Mouse (Mus musculus) spleen, adult 18-20 months (tissue): Measurements from ENCODE around the gene Tmem218.

Experiments used
- DNase-seq, 2 experiments: peaks; one replicate each; pipeline ENCODE4 v3.0.0; 2022; ENCODE audit warnings: mixed read lengths in 2 of 2

Gene Tmem218

DNA sequence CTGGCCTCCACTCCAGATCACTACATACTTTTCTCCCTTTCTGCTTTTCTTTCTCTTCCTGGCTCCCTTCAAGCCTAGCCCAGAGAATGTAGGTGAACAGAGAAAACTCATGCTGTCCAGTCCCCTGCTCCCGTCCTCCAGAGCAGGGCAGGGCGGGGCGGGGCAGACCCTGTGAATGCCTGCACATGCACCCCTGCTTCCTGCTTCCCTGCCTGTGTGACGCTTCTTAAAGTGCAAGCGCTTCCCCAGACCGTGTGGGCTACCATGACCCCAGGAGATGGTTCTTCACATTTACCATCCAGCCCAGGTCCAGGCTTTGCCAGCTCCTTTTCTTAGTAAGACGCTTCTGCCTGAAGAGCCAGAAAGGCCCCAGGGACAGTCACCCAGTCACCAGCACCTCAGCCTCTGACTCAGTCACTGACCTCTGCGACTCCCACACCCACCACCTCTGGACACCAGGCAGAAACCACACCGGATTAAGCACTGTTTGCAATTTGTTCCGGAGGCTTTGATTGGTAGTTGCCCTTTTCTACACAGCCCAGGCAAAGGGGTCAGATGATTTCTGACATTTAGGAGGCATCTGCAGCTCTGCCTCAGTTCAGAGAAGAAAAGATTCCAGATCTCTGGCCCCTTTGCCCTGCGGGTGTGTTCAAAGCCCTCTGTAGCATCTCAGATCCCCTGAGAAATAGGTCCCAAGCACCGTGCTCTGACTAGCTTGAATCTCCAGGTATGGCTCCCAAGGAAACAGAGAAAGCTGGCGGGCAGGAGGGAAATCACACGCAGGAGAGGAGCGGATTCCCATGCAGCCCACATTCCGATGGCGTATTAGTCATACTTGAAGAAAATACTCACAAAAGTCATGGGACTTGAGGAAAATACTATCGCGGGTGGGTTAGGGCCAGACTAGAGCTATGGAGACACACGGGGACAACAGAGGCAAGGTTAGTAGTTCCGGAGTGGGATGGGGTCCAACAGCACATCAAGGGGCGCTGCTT is 24.5 kb downstream of the Tmem218 start:
- no peak for DNase-seq

DNA sequence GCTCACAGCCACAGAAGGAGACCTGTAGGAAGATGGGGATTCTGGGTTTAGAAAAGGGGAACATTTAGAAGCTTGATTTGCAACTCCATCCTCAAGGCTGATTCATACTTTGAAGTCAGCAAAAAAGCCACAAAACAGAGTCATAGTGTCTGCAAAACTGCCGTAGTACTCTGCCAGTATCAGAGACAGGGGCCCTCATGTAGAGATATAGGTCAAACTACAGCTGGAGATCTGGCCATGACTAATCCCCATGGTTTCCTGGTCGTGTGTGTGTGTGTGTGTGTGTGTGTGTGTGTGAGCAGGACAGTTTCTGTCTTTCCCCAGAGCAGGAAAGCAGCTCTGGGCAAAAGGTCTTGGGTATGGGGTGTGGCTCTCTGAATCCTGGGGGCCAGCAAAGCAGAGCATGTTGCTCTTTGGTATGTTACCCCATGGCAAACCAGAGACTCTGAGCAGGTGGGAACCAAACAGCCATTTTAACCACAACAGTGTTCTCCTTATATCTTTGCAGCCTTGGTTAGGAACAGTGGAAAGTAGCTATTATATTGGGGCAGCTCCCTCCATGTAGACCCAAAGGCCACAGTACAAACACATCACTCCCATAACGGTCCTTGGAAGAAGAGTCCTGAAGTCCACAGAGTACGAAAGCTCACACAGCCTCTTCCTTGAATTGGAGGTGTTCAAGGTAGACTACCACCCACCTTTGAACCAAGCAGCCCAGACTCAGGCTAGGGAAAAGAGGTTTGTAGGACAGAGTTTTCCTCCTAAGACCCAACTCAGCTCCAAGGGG is 28.1 kb downstream of the Tmem218 start:
- no peak for DNase-seq

DNA sequence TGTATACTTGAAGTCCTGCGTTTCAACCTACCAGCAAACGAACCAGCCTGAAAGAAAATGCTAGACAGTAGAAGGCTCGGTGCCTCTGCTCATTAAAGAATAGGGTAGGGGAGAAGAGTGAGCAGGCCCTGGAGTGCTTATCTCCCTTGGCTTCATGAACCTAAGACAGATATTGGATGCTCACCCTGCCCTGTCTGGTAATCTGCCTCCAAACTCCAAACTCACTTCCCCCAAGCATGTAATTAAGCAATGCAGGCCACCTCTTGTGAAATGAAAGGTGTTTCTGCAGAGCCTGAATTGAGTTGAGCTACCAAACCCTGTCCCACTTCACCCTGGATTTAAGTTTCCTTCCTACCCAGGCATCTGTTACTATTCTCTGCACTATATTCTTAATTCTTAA is 34.7 kb downstream of the Tmem218 start:
- no peak for DNase-seq

DNA sequence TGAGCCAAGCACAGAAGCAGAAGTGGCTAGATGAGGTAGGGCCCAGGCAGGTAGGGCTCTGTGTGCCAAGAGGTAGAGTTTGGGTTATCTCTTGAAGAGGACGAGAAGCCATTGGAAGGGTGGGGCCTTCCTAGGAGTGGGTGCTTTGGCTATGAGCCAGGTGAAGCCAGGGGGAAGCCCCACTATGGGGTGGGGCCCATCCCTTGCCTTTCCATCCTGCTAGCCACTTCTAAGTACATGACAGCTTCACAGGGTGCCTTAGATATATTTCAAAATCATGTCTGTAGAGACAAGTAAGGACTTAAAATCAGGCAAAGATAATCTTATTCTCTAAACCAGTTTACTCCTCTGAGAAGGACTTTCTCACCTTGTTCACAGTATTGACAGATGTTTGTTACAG is 36.6 kb downstream of the Tmem218 start:
- no peak for DNase-seq

DNA sequence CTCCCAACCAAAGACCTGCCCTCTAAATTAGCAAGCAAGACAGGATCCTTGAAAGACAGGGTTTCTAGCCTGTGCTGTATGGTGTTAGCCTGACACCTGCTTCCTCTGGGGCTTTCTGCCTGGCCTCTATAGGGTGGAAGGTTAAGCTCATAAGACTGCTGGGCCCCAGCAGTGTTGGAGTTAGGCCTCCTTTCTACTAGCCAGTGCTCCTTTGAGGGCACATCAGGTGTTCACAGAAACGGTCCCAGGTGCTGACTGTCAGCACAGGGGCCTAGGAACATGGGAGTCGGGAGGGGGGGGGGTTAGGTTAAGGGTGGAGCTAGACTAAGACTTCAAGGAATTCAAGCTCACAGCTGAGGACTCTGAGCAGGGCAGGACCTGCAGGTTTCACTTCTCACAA is 37.4 kb downstream of the Tmem218 start:
- DNase-seq = no peak

DNA sequence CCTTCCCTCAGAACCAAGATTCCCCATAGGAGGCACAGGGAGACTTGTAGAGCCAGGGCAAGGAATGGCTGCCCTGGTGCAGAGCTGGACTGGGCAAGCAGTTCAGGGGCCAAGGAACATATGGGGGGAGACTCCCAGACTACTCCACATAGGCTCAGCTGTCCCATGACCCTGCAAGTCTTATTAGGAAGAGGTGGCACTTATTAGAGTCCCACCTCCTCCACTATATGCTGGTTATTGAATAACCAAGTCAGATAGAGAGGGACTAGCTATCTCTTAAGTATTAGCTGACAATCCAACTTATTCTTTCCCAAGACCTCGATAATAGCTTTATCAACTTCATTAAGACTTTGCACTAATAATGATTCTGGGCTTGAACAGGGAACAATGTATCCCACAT is 37.8 kb downstream of the Tmem218 start:
- no peak for DNase-seq

DNA sequence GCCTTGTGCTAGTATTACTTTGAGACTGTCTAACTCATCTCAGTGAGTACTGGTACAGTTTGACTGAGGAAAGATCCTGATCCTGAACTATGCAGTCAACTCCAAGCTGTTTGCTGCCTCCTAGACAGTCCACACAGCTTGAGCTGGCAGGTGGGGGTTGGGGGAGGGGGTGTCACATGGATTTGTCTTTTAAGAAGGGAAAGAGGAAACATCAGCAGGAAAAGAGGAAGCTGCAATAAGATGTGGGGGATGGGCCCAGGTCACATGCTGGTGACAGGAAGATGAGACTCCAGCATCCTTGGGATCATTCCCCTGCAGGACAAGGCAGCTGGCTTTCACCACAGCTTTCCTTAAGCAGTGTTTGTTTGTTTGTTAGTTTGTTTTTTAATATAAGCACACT is 39.4 kb downstream of the Tmem218 start:
- DNase-seq = peak in 1 of 2 experiments; percentile 48

DNA sequence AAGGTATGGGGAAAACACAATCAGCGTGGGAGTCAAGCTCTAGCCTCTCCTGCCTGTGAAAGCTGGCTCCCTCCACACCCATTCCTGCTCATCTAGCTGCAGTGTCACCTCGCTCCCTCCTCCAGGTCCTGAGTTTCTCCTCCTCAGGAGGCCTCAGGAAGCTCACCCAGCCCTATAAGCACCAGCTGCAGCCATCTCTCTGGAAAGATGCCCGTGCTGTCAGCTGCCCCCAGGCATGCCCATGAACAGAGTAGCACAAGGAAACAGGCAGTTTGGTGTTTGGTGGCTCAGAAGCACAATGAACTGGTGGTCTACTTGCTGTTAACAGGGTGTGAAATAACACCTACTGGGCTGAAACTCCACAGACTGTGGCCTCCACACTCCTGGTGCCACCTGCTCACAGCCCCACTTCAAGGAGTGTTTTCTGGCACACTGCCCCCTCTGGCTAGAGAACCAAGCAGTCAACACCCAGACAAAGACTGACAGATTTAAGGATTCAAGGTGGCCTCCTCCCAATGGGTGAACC is 40.4 kb downstream of the Tmem218 start:
- no peak for DNase-seq

DNA sequence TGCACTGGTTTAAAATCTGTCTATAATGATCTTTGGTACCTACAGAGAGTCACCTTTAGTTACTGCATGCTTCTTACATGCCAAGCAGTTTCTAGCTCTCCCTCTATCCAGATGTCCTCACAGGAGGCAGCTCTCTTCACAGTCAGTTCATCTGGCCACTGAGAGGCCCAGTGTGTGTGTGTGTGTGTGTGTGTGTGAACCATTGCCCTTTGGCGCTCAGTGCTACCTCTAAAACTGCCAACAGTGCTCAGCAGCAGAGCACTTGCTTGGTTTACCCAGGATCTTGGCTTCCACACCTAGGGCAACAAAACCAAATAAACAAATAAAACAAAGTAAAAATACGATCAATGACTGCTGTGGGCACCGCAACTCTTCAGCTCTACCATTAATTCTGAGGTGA is 42.0 kb downstream of the Tmem218 start:
- no peak for DNase-seq

DNA sequence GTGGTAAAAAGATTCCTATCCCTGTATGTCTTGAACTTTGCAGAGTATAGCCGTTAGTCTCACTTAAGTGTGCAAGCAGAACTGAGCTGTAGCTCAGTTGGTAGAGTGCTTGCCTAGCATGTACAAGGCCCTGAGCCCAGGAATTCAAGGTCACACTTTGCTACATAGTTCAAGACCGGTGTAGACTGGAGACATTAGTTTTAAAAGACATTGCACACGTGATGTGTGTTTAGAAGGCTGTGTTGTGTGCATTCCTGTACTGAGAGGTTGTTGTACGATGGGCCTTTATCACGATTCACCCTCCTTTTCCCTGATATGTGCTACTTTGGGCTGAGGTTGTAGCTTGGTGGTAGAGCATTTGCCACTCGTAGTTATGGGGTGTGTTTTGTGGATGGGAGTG is 42.6 kb downstream of the Tmem218 start:
- no peak for DNase-seq

DNA sequence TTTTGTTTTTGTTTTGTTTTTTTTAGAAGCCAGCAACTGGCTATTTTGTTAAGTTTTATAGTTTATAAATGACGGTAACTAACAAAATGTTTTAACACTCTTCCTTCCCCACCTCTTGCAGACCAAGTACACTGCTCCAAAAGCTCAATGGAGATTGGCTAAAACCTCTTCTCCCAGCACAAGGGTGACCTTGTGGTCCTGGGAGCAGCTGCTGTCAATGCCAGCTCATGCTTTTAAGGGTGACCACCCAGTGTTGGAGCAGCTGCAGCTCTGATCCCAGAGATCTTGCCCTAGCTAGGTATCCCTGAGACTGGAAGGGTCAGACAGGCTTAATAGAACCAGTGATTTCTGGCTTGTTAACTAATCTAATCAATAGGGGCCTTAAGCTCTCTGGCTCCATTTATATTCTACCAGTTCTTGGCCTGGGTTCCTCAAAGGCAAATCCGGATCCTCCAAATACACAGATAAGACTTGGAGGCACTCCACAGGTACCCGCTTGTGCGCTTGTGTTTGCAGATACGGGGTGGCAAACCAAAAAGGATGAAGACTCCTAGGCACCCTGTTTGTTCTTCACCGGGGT is 46.6 kb downstream of the Tmem218 start:
- DNase-seq = no peak

DNA sequence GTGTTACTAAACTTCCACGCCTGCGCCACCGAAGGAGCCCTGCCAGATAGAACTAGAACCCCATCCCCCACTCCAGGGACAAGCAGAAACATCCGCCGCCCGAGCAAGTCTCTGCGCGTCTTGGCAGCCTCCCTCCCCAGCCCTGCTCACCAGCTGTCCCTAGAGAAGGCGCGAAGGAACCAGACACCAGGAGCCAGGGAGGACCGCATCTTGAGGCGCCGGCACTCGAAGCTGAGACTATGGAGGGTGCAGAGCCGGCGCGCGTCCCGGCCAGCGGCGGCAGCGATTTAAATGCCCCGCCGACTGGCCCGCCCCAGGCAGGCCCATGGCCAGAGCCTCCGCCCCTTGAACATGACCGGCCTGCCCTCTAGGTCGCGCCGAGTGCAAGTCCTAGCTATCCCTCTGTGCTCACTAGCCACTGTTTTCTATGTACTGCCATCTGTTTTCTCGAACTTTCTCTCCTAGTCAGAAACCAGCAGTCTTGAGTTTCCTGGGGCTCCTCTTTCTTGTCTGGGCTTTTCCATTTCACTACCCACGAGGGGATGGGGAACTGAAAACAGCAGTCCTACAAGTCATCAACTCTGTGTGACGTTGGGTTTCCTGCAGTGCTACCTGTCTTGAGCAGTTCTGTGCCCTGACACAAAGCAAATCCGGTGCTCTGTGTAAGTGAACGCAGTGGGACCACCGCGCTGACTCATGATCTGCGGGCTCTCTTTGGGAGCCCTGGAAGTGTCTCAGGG is 47.3 kb downstream of the Tmem218 start, which contains the start of gene Slc37a2:
Gene Slc37a2 (minus strand): TSS at position 590 of the 740 bp plus-strand sequence.
- DNase-seq = peak; percentile 65 to 67

DNA sequence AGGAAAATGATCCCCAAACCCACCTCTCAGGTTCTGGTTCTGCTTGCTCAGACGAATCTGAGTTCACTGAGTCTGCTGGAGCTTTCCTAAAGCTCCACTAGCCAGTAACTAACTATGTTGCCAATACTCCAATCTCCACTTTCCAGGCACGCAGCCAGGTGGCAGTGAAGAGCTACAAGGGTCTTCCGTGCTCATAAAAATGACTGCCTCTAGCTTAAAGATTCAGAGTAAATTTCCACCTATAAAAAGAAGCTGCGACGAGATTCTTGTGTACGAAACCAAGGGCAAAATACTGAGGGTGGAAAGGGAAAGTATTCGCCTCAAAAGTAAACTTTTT is 47.8 kb downstream of the Tmem218 start:
- DNase-seq = peak in 1 of 2 experiments; percentile 58

DNA sequence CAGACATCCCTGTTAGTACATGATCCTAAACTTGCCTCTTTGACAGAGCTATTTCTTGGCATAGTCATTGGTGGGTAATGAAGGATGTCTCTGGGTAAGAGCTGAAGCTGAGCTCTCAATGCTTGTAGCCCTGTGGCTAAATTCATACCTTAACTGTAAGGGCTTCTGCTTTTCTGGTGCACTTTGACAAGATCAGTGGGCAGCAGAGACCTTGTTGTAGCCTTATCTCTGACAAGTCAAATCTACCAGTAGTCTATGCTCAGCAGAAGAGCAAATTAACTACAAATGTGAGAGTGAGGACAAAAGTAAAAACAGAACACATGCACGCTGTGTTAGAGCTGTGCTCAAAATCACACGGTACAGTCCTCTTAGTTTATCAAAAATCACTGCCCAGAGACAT is 58.6 kb downstream of the Tmem218 start:
- no peak for DNase-seq
